Mouse (Mus musculus) neural tube, embryonic 12.5 days (tissue): ENCODE measurements around the gene Tsku. TPM values are rescaled to one million over a fixed set of nuclear protein-coding genes. Genes with fewer than 3 reads are reported as not detected.

Experiments
- ATAC-seq: fragments of 200-750 bp; cut with Nextera tagmentation; 2 replicates; pipeline ENCODE4 v1.8.0; 2017; ENCODE audit warnings: low read depth, mild to moderate bottlenecking, moderate TSS enrichment, moderate library complexity; ENCODE audit not compliant: low FRiP score
- H3K27ac ChIP-seq: fragments of 300-500 bp; sonication (generic); 2 replicates; pipeline ENCODE4 v1.5.1; 2016
- H3K27me3 ChIP-seq: fragments of 300-500 bp; sonication (generic); replicated peaks from 2 replicates; pipeline ENCODE4 v1.6.1; 2016; ENCODE audit warnings: mild to moderate bottlenecking
- H3K36me3 ChIP-seq: fragments of 300-500 bp; sonication (generic); 2 replicates; pipeline ENCODE4 v1.6.1; 2016; ENCODE audit warnings: mild to moderate bottlenecking
- H3K4me1 ChIP-seq: fragments of 300-500 bp; sonication (generic); 2 replicates; pipeline ENCODE4 v1.6.1; 2016
- H3K4me2 ChIP-seq: fragments of 300-500 bp; sonication (generic); replicated peaks from 2 replicates; pipeline ENCODE4 v1.6.1; 2016; ENCODE audit warnings: mild to moderate bottlenecking
- H3K4me3 ChIP-seq: fragments of 300-500 bp; sonication (generic); 2 replicates; pipeline ENCODE4 v1.5.1; 2016
- H3K9ac ChIP-seq: fragments of 300-500 bp; sonication (generic); 2 replicates; pipeline ENCODE4 v1.6.1; 2016; ENCODE audit warnings: mild to moderate bottlenecking
- H3K9me3 ChIP-seq: fragments of 300-500 bp; sonication (generic); 2 replicates; pipeline ENCODE4 v1.6.1; 2016; ENCODE audit warnings: mild to moderate bottlenecking
- WGBS: fragments of 180-500 bp; shearing (Covaris S2); methylation state at CpG from one replicate; pipeline ENCODE4 v1.1.7; 2016; 5-methylcytosine and 5-hydroxymethylcytosine counted together
- polyA plus RNA-seq: library from polyadenylated mRNA; unstranded; fragments of >200 nt; fragmentation: Nextera tagmentation; extraction: Ambion mirVana; gene quantifications from 2 replicates; pipeline ENCODE4 v1.2.1, GENCODE M21; 2016

The Tsku gene
- polyA plus RNA-seq, 1 experiment from 2014 or later, result 8.3 TPM

GRCm38 (mm10) chr7:98340343-98340742, 20.8 kb downstream of the Tsku start:
- Histone ChIP-seq H3K4me2 (no peak overlapping the region), H3K27me3 (no peaks in the 10 kb centered on the region), H3K27ac (no peak overlapping the region), H3K4me3 (no peak overlapping the region), H3K9me3 (no peaks in the 10 kb centered on the region), H3K9ac (no peak overlapping the region), H3K4me1 (0 out of 2 replicates have a peak, but pooled peaks cover 2% of the 10 kb centered on the region), H3K36me3 (no peaks in the 10 kb centered on the region)
- whole genome bisulfite sequencing, result 90% methylated on average over 5 of the region's 5 CpGs
- no peak for ATAC-seq

GRCm38 (mm10) chr7:98333987-98334386, 27.1 kb downstream of the Tsku start:
- Histone ChIP-seq H3K4me3 (no peak overlapping the region), H3K27me3 (no peaks in the 10 kb centered on the region), H3K27ac (no peak overlapping the region), H3K4me1 (no peaks in the 10 kb centered on the region; the same call in 1 of the 2 replicates), H3K36me3 (no peaks in the 10 kb centered on the region), H3K9ac (no peak overlapping the region), H3K4me2 (no peak overlapping the region), H3K9me3 (no peaks in the 10 kb centered on the region)
- ATAC-seq, result no peak
- 75% methylated on average over 3 of the region's 3 CpGs for WGBS

GRCm38 (mm10) chr7:98333507-98333906, 27.6 kb downstream of the Tsku start:
- no peak overlapping the region for H3K4me2 ChIP-seq

GRCm38 (mm10) chr7:98332678-98333397, 28.3 kb downstream of the Tsku start:
- Histone ChIP-seq H3K9me3 (no peaks in the 10 kb centered on the region), H3K4me1 (no peaks in the 10 kb centered on the region; the same call in 1 of the 2 replicates), H3K27ac (no peak overlapping the region), H3K36me3 (no peaks in the 10 kb centered on the region), H3K4me2 (no peak overlapping the region), H3K9ac (no peak overlapping the region), H3K4me3 (no peak overlapping the region), H3K27me3 (no peaks in the 10 kb centered on the region)
- WGBS, result 76% methylated on average over 5 of the region's 5 CpGs
- ATAC-seq, result no peak

More at GRCm38 (mm10) chr7:98333507-98333906, 27.6 kb downstream of the Tsku start:
- Histone ChIP-seq H3K9me3 (no peaks in the 10 kb centered on the region), H3K9ac (no peak overlapping the region), H3K36me3 (no peaks in the 10 kb centered on the region), H3K4me1 (no peaks in the 10 kb centered on the region; the same call in 1 of the 2 replicates), H3K27me3 (no peaks in the 10 kb centered on the region), H3K4me3 (no peak overlapping the region), H3K27ac (no peak overlapping the region)
- ATAC-seq, result no peak
- 94% methylated on average over 5 of the region's 5 CpGs for WGBS

- Histone ChIP-seq H3K4me2 (no peak overlapping the region), H3K27ac (no peak overlapping the region), H3K4me1 (no peaks in the 10 kb centered on the region; the same call in 1 of the 2 replicates), H3K27me3 (no peaks in the 10 kb centered on the region), H3K9ac (no peak overlapping the region), H3K9me3 (no peaks in the 10 kb centered on the region), H3K36me3 (no peaks in the 10 kb centered on the region), H3K4me3 (no peak overlapping the region)
- 74% methylated on average over 3 of the region's 3 CpGs for WGBS
- no peak for ATAC-seq
Observed at GRCm38 (mm10) chr7:98331932-98332331, 29.2 kb downstream of the Tsku start.

- ATAC-seq, result no peak
Observed at GRCm38 (mm10) chr7:98330375-98331002, 30.6 kb downstream of the Tsku start.

GRCm38 (mm10) chr7:98329651-98330374, 31.3 kb downstream of the Tsku start:
- H3K27ac ChIP-seq, result no peak overlapping the region
- no peaks in the 10 kb centered on the region for H3K27me3 ChIP-seq
- no peak overlapping the region for H3K4me2 ChIP-seq
- no peaks in the 10 kb centered on the region for H3K9me3 ChIP-seq
- H3K4me1 ChIP-seq, result no peaks in the 10 kb centered on the region; the same call in 1 of the 2 replicates
- WGBS, result 83% methylated on average over 7 of the region's 7 CpGs
- ATAC-seq, result no peak
- H3K4me3 ChIP-seq, result no peak overlapping the region
- H3K36me3 ChIP-seq, result no peaks in the 10 kb centered on the region
- no peak overlapping the region for H3K9ac ChIP-seq

More at GRCm38 (mm10) chr7:98330375-98331002, 30.6 kb downstream of the Tsku start:
- H3K36me3 ChIP-seq, result no peaks in the 10 kb centered on the region
- H3K27ac ChIP-seq, result no peak overlapping the region
- H3K9me3 ChIP-seq, result no peaks in the 10 kb centered on the region
- no peak overlapping the region for H3K4me3 ChIP-seq
- WGBS, result 80% methylated on average over 2 of the region's 2 CpGs
- no peaks in the 10 kb centered on the region for H3K27me3 ChIP-seq
- no peak overlapping the region for H3K4me2 ChIP-seq
- H3K9ac ChIP-seq, result no peak overlapping the region
- H3K4me1 ChIP-seq, result no peaks in the 10 kb centered on the region; the same call in 1 of the 2 replicates

GRCm38 (mm10) chr7:98328311-98328710, 32.8 kb downstream of the Tsku start:
- no peak overlapping the region for H3K4me2 ChIP-seq
- H3K27ac ChIP-seq, result no peak overlapping the region
- 67% methylated on average over 2 of the region's 2 CpGs for WGBS
- H3K9ac ChIP-seq, result no peak overlapping the region
- no peak for ATAC-seq
- H3K4me3 ChIP-seq, result no peak overlapping the region
- no peaks in the 10 kb centered on the region for H3K27me3 ChIP-seq
- H3K36me3 ChIP-seq, result no peaks in the 10 kb centered on the region
- peaks cover 4% of the 10 kb centered on the region for H3K4me1 ChIP-seq
- H3K9me3 ChIP-seq, result no peaks in the 10 kb centered on the region

GRCm38 (mm10) chr7:98326051-98326450, 35.1 kb downstream of the Tsku start:
- Histone ChIP-seq H3K4me2 (no peak overlapping the region), H3K4me1 (peaks cover 8% of the 10 kb centered on the region), H3K4me3 (no peak overlapping the region), H3K9me3 (no peaks in the 10 kb centered on the region), H3K9ac (no peak overlapping the region), H3K27ac (no peak overlapping the region), H3K36me3 (no peaks in the 10 kb centered on the region), H3K27me3 (no peaks in the 10 kb centered on the region)
- WGBS, result 87% methylated on average over 7 of the region's 7 CpGs
- ATAC-seq, result no peak

- no peaks in the 10 kb centered on the region for H3K36me3 ChIP-seq
- no peak for ATAC-seq
Observed at GRCm38 (mm10) chr7:98324228-98324627, 36.9 kb downstream of the Tsku start.

GRCm38 (mm10) chr7:98323288-98324019, 37.7 kb downstream of the Tsku start:
- H3K36me3 ChIP-seq, result no peaks in the 10 kb centered on the region
- 27% methylated on average over 5 of the region's 5 CpGs for WGBS
- H3K9me3 ChIP-seq, result no peaks in the 10 kb centered on the region
- H3K27ac ChIP-seq, result no peak overlapping the region
- no peaks in the 10 kb centered on the region for H3K27me3 ChIP-seq
- H3K4me2 ChIP-seq, result no peak overlapping the region; the same call in 1 of the 2 replicates
- peaks cover 8% of the 10 kb centered on the region for H3K4me1 ChIP-seq
- ATAC-seq, result peak; percentile 81
- no peak overlapping the region for H3K4me3 ChIP-seq
- no peak overlapping the region for H3K9ac ChIP-seq

More at GRCm38 (mm10) chr7:98324228-98324627, 36.9 kb downstream of the Tsku start:
- Histone ChIP-seq H3K4me2 (no peak overlapping the region), H3K4me1 (peaks cover 8% of the 10 kb centered on the region), H3K27me3 (no peaks in the 10 kb centered on the region), H3K9me3 (no peaks in the 10 kb centered on the region), H3K4me3 (no peak overlapping the region), H3K9ac (no peak overlapping the region), H3K27ac (no peak overlapping the region)
- WGBS, result 86% methylated on average over 1 of the region's 1 CpGs
